Mouse (Mus musculus) urinary bladder, postnatal 25 days (tissue): ENCODE measurements around the gene Gm45711.

Experiments
- DNase-seq: peaks from one replicate; pipeline ENCODE4 v3.0.0; 2022; ENCODE audit warnings: low spot score

Gene Gm45711

DNA sequence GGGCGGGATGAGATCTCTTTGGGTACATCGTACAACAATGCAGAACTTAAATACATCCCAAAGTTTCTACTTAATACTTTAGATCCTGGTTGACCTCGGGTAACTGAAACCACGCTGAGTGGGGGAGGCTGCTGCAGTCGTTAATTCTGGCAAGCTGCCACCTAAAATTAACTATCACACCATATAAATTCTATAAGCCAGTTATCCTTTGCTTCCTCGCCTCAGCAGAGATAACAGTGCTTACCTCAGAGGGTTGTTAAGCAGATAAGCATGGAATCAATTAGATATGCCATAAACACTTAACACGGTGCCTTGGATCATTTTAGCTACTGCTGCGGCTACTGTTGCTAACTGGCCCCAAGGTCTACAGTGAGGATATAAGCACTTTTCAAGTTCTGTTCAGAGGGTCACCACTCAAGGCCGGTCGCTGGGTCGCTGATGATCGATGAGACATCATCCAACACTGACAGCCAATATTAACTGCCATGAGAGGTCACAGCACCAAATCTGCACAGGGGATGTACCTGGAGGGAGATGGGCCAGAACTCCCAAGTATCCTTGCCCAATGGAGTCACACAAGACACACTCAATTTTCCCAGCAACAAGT is 67.7 kb downstream of the Gm45711 start:
- DNase-seq: no peak

DNA sequence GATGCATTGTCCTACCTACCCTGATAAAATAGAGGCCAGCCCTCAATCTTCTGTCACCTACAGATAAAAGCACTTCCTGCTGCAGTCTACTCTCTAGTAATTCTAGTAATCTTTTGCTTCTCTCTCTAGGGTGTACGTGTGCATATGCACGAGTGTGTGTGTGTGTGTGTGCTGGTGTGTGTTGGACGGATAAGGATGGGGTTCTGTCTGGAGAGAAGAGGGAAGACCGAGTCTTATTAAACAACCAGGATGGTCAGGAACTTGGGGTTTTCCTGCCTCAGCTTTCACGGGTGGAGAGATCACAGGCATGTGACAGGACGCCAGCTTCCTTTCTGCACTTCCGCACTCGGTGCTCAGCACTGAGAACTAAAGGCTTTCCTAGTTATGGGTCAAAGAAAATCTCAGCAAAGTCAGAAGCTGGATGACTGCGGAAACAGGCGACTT is 70.4 kb downstream of the Gm45711 start:
- DNase-seq: no peak

DNA sequence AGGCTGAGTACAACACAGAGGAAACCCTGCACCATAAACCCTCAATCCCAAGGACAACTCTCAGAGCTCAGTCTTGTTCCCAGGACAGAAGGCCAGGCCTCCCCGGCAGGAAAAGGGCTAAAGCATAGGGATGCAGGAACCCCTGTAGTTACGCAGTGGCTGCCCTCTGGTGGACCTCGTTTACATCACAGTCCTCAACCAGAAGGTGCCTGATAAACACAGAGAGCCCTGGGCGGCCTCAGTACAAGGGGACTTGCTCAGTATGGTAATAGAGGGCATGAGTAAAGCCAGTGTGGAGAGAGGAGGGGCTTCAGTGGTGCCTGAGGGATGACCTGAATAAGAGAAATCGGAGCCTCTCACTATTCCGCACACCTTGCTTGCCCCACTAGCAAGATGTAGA is 75.3 kb downstream of the Gm45711 start:
- no peak for DNase-seq

DNA sequence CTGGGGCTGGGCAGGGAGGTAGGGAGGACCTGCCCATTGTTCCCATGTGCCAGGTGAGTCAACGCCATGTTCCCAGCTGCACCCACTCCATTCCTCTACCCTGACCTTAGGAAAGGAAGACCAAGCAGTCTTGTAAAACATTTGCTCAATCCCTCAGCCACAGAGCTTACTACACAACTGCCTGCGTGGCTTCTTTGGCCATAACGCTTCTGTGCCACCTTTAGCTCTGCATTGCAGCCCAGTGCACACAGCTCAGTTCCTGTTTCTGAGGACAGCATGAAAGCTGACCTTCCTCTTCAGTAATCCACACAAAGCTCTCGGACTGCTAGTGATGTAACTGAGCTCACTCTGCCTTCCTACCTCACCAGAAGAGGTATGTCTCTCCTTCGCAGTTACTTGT is 77.0 kb downstream of the Gm45711 start:
- DNase-seq: no peak

DNA sequence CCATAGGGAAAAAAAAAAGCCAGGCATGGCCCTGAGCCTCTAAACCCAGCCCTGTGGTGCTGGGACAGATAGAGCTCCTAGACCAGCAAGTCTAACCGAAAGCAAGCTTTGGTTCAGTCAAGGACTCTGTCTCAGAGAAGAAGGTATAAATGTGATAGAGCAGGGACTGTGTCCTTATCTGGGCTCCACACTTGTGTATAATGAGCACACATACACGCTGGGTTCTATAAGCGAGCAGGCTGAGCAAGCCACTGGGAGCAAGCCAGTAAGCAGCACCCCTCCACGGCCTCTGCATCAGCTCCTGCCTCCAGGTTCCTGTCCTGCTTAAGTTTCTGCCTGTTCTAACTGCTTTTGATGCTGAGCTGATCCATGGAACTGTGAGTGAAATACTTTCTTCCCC is 77.8 kb downstream of the Gm45711 start:
- no peak for DNase-seq
